Mouse (Mus musculus): ENCODE measurements around the gene Vti1a. TPM values are rescaled to one million over a fixed set of nuclear protein-coding genes. Genes with fewer than 3 reads are reported as not detected.

Gene Vti1a
- total and polyA plus RNA-seq, 2 experiments from 2014 or later, result 28.2 to 37.6 TPM

DNA sequence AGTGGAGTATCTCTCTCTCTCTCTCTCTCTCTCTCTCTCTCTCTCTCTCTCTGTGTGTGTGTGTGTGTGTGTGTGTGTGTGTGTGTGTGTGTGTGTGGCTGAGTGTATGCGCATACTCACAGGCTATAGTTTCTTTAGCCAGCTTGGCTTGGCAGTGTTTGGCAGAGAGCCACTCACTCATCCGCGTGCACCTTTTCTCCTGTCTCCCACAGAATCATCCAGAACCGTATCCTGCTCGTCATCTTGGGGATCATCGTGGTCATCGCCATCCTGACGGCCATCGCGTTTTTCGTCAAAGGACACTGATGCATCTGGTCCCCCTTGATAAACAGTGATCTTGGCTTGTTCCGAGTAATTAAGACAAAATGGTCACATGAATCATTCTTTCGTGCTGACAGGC lies 307.5 kb downstream of the Vti1a start:
- no peaks in the 10 kb centered on the region for H3K36me3 ChIP-seq (ENCODE audit: insufficient read depth, low read length)
- 64% methylated on average over 13 of the region's 13 CpGs for WGBS
- no peak overlapping the region for H3K27ac ChIP-seq
- no peak overlapping the region for H3K4me2 ChIP-seq (ENCODE audit: low read depth, low read length)
- H3K9me3 ChIP-seq (ENCODE audit: low read length), result no peaks in the 10 kb centered on the region
- peak; percentile 30 for DNase-seq (ENCODE audit: low spot score)
- no peaks in the 10 kb centered on the region; the same call in 1 of the 2 replicates for H3K4me1 ChIP-seq (ENCODE audit: insufficient read depth, low read length)
- H3K27me3 ChIP-seq (ENCODE audit: insufficient read depth, low read length), result no peaks in the 10 kb centered on the region
- H3K9ac ChIP-seq (replicated peaks; ENCODE audit: low read length), result no peak overlapping the region
- no peak for TF ChIP-seq CTCF (IDR thresholded peaks at IDR 0.05; ENCODE audit: low read depth)
- no peak overlapping the region for H3K4me3 ChIP-seq (ENCODE audit: low read length)
- no peak for ATAC-seq

DNA sequence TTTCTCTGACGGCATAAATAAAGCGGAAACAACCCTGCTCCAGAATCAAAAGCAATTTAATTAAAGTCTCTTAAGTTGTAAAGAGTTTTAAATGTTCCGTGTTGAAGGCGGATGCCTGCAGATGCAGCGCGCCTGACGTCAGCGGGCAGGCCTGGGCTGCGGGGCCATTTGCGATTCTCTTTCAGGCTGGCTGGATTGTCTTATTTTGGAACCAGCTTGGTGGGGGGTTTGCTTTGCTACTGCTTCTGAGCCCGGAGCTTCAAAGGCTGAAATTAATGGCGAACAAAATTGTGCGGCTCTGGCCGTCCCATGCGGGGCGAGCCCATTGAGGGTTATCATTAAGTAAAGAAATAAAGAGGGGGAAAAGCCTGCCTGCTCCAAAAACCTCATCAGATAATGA lies 310.4 kb downstream of the Vti1a start:
- no peaks in the 10 kb centered on the region for H3K9me3 ChIP-seq (ENCODE audit: low read length)
- ATAC-seq (no peak), DNase-seq (ENCODE audit: low spot score) (peak; percentile 28)
- TF ChIP-seq CTCF (IDR thresholded peaks at IDR 0.05; ENCODE audit: low read depth), result no peak
- H3K4me2 ChIP-seq (ENCODE audit: low read depth, low read length), result peak overlapping the region; percentile 6
- 44% methylated on average over 16 of the region's 16 CpGs for WGBS
- H3K27ac ChIP-seq, result no peak overlapping the region
- H3K9ac ChIP-seq (replicated peaks; ENCODE audit: low read length), result no peak overlapping the region
- H3K4me3 ChIP-seq (ENCODE audit: low read length), result no peak overlapping the region
- no peaks in the 10 kb centered on the region for H3K36me3 ChIP-seq (ENCODE audit: insufficient read depth, low read length)
- H3K4me1 ChIP-seq (ENCODE audit: insufficient read depth, low read length), result no peaks in the 10 kb centered on the region
- no peaks in the 10 kb centered on the region for H3K27me3 ChIP-seq (ENCODE audit: insufficient read depth, low read length)

DNA sequence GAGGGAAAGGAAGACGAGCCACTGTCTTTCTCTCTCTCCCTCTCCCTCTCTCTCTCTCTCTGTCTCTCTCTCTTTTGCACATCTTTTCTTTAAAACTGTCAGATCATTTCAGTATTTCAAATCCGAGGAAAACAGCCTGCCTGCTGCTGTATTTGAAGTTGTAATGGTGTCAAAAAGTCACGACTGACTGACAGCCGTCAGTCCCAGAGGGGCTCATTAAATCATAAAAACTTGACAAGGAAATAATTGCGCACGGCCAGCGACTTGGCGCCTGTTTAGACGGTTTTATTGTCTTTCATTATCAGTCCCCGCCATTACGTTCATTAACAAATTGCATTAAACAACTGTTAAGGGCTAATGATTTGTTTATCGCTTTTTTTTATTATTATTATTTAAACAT lies 310.9 kb downstream of the Vti1a start:
- Histone ChIP-seq H3K4me2 (ENCODE audit: low read depth, low read length) (peak overlapping the region; percentile 6; the same call in 1 of the 2 replicates), H3K36me3 (ENCODE audit: insufficient read depth, low read length) (no peaks in the 10 kb centered on the region), H3K4me3 (ENCODE audit: low read length) (no peak overlapping the region), H3K9ac (replicated peaks; ENCODE audit: low read length) (no peak overlapping the region), H3K4me1 (ENCODE audit: insufficient read depth, low read length) (no peaks in the 10 kb centered on the region), H3K27me3 (ENCODE audit: insufficient read depth, low read length) (no peaks in the 10 kb centered on the region), H3K27ac (no peak overlapping the region), H3K9me3 (ENCODE audit: low read length) (no peaks in the 10 kb centered on the region)
- no peak for TF ChIP-seq CTCF (IDR thresholded peaks at IDR 0.05; ENCODE audit: low read depth)
- WGBS, result 57% methylated on average over 12 of the region's 12 CpGs
- ATAC-seq (no peak), DNase-seq (ENCODE audit: low spot score) (no peak)

DNA sequence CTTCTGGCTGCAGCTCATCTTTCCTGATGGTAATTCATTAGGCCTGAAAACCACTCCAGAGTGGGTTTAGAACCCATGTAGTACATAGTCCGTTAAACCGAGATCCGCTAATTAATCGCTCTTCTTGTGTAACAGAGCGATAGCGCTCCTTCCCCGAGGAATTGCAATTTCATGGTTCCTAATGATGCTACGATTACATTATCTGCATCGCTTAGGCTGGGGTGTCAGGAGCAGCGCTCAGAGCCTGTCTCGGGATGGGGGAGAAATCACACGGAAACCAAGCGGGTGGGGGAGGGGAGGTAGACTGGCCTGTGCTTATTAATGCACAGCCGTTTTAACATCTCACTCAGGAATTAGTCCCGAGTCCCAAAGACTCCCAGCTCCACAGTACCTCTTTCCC lies 319.4 kb downstream of the Vti1a start:
- H3K4me2 ChIP-seq (ENCODE audit: low read depth, low read length), result no peak overlapping the region
- TF ChIP-seq CTCF (IDR thresholded peaks at IDR 0.05; ENCODE audit: low read depth), result no peak
- no peak overlapping the region for H3K4me3 ChIP-seq (ENCODE audit: low read length)
- H3K4me1 ChIP-seq (ENCODE audit: insufficient read depth, low read length), result no peaks in the 10 kb centered on the region
- no peak overlapping the region for H3K27ac ChIP-seq
- no peak overlapping the region for H3K9ac ChIP-seq (replicated peaks; ENCODE audit: low read length)
- 26% methylated on average over 15 of the region's 15 CpGs for WGBS
- DNase-seq (ENCODE audit: low spot score) (peak; percentile 51), ATAC-seq (no peak)
- no peaks in the 10 kb centered on the region for H3K27me3 ChIP-seq (ENCODE audit: insufficient read depth, low read length)
- no peaks in the 10 kb centered on the region for H3K9me3 ChIP-seq (ENCODE audit: low read length)
- no peaks in the 10 kb centered on the region for H3K36me3 ChIP-seq (ENCODE audit: insufficient read depth, low read length)

DNA sequence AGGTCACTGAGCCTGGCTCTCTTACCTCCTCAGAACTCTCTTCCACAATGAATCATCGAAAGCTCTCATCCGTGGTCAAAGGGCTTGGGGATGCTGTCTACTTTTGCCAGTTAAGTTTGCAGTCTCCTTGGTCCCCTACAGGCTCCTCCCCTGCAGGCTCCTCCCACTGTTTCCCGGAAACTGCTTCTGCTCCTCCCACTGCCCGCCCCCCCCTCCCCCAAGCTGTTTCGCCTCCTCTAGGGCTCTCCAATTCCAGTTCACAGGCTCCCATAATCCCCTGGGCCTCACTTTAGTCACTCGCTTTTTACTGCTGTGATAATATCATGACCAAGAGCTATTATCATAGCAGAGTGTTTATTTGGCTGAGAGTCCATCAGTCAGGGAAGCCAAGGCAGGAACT lies 324.2 kb downstream of the Vti1a start:
- H3K9ac ChIP-seq (replicated peaks; ENCODE audit: low read length), result no peak overlapping the region
- H3K9me3 ChIP-seq (ENCODE audit: low read length), result no peaks in the 10 kb centered on the region
- ATAC-seq (no peak), DNase-seq (ENCODE audit: low spot score) (no peak)
- 91% methylated on average over 6 of the region's 6 CpGs for WGBS
- H3K27ac ChIP-seq, result no peak overlapping the region
- H3K4me1 ChIP-seq (ENCODE audit: insufficient read depth, low read length), result no peaks in the 10 kb centered on the region
- H3K4me2 ChIP-seq (ENCODE audit: low read depth, low read length), result no peak overlapping the region
- no peak overlapping the region for H3K4me3 ChIP-seq (ENCODE audit: low read length)
- H3K36me3 ChIP-seq (ENCODE audit: insufficient read depth, low read length), result no peaks in the 10 kb centered on the region
- TF ChIP-seq CTCF (IDR thresholded peaks at IDR 0.05; ENCODE audit: low read depth), result no peak
- no peaks in the 10 kb centered on the region for H3K27me3 ChIP-seq (ENCODE audit: insufficient read depth, low read length)

DNA sequence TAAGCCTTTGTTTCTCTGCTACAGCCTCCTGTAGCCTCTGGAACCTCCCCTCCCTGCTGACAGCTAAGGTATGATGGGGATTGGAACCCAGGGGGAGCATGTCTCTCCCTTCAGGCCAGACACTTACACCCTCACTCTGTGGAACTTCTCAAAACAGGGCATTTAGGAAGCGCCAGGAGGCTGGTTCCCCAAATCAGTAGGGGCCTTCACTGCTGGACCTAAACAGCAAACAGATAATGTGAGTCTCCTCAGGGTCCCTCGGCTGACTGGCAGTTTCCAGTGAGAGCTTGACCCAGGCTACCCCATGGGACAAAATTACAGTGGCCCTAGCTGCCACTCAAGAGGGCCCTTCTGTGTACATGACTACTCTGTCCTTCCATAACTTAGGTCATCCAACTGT lies 325.8 kb downstream of the Vti1a start:
- Histone ChIP-seq H3K9ac (replicated peaks; ENCODE audit: low read length) (no peak overlapping the region), H3K27me3 (ENCODE audit: insufficient read depth, low read length) (no peaks in the 10 kb centered on the region), H3K4me1 (ENCODE audit: insufficient read depth, low read length) (no peaks in the 10 kb centered on the region), H3K27ac (no peak overlapping the region), H3K4me2 (ENCODE audit: low read depth, low read length) (no peak overlapping the region), H3K36me3 (ENCODE audit: insufficient read depth, low read length) (no peaks in the 10 kb centered on the region), H3K4me3 (ENCODE audit: low read length) (no peak overlapping the region), H3K9me3 (ENCODE audit: low read length) (no peaks in the 10 kb centered on the region)
- DNase-seq (ENCODE audit: low spot score) (no peak), ATAC-seq (no peak)
- TF ChIP-seq CTCF (IDR thresholded peaks at IDR 0.05; ENCODE audit: low read depth), result no peak
- WGBS, result 77% methylated on average over 2 of the region's 2 CpGs

DNA sequence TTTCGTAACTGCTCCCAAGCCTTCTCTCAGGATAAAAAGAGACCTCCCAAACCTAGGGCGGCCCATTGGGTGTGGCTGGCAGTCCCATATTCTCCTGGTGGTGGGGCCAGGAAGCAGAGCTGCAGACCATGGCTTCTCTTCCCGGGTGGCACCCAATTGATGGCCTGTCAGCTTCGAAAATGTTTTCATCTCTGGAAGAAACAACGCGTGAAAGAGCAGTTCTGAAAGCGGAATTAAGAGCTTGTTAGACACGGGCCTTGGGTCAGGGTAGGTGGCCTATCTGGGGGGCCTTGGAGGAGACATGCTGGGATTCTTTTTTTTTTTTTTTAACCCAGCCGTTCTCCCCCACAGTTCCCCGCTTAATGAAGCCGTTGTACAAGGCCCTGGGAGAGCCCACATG lies 326.3 kb downstream of the Vti1a start:
- Histone ChIP-seq H3K4me1 (ENCODE audit: insufficient read depth, low read length) (no peaks in the 10 kb centered on the region), H3K9me3 (ENCODE audit: low read length) (no peaks in the 10 kb centered on the region), H3K4me3 (ENCODE audit: low read length) (no peak overlapping the region), H3K27ac (no peak overlapping the region), H3K9ac (replicated peaks; ENCODE audit: low read length) (no peak overlapping the region), H3K4me2 (ENCODE audit: low read depth, low read length) (no peak overlapping the region), H3K36me3 (ENCODE audit: insufficient read depth, low read length) (no peaks in the 10 kb centered on the region), H3K27me3 (ENCODE audit: insufficient read depth, low read length) (no peaks in the 10 kb centered on the region)
- TF ChIP-seq CTCF (IDR thresholded peaks at IDR 0.05; ENCODE audit: low read depth), result no peak
- DNase-seq (ENCODE audit: low spot score) (no peak), ATAC-seq (no peak)
- WGBS, result 37% methylated on average over 11 of the region's 11 CpGs

All from hindbrain, postnatal 0 days (tissue).